Mouse (Mus musculus) layer of hippocampus, postnatal 10 days (tissue): ENCODE results near the gene Jag1. TPM values are rescaled to one million over a fixed set of nuclear protein-coding genes. Genes with fewer than 3 reads are reported as not detected.

Experiments
- DNase-seq, 2 experiments: peaks; one replicate each; pipeline ENCODE4 v3.0.0; 2021; ENCODE audit warnings: low spot score in 2 of 2
- long read RNA-seq: library from polyadenylated mRNA; stranded (forward); transcript quantifications from one replicate; pipeline ENCODE4 v2.0.0, GENCODE M21; 2023
- total RNA-seq, 2 experiments: library from RNA; stranded (reverse); gene quantifications; 2 replicates each; pipeline ENCODE4 v1.2.3; 2021

Jag1 gene
- total RNA-seq, result 1 to 10 TPM; 9.4 to 9.7 TPM
- long read RNA-seq, partial matches to known transcripts, result 0 of 3 reads
- long read RNA-seq, other reads (novel, unspliced or antisense), result 3 of 3 reads

DNA sequence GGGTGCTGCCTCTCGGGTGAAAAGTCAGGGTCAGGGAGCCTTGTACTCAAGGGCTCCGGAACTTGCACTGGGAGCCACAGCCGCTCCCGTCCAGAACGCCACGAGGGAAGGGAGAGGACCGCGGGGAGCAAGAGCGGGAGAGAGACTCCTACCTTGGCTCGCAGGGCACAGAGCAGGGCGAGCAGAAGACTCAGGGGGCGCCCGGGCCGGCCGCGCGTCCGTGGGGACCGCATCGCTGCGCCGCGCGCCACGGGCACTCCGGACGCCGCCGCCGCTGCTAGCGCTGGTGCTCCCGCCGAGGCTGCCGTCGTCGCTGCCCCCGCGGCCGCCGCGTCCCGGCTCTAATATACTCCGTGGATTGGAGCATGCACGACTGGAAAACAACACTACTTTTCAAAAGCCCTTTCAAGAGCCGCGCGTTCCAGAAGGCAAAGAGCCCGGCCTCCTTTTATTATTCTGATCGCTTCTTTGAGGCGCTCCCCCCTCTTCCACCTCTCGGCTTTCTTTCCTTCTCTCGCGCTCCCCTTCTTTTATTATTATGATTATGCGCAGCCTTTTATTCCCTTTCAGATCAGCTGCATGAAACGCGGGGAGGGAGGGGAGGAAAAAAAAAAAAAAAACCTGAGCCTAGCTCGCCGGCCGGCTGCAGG is at the start of gene Jag1:
Gene Jag1, minus strand, starts transcription at position 620 of the 650 bp plus-strand sequence.
- DNase-seq, result peak; percentile 51 to 62

DNA sequence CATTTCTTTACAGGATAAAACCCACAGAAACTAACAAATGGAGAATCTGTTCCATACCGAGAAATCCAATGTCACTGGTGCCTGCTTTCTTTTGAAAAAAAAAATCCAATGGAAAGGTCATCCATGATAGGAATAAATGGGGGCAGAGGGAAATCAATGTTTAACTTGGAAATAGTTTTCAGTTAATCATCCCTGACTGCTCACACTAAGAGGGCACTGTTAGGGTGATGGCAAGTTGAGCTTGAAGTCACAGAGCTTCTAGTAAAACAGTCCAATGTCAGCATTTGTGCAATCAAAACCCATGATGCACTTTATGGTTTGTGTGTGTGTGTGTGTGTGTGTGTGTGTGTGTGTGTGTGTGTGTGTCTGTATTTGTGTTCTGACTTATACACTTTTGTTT is 39.6 kb upstream of the Jag1 start:
- DNase-seq, result no peak

DNA sequence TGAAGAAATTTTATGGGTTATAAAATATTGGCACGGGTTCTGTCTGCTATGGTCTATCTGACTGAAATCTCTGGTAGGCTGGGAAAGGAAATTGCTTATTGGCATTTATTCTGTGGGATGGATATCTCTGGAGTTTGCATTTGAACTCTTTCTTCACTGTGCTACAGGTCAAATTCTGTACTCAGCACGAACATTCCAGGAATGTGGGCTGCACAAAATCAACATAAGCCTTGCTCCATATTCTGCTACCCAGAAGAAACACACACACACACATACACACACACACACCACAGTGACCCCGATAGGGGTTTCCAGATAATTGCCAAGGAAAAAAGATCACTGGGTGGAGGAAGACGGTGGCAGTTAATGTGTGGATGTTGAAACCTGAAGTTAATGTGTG is 37.4 kb upstream of the Jag1 start:
- DNase-seq, result no peak

DNA sequence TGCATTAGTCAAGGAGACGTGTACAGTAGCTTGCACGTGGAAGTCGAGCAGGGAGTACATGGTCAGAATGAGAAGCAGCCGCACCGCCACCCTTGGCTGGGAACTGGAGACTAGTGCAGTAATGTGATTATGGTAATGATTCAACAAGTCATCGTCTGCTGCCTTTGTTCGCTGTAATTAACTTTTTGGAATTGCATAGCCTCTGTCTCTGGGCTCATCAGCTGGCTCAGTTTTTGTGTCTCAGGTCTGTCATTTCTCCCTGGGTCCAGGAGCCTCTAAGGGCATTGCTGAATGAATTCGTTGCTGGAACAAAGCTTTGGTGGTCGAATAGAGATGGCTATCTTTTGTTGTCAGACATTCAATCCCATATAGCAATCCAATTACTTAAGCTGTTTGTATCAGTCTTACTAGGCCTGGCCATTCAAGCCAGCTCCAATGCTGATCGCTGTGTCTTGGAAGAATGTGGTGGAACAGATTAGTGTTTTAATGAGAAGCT is 36.8 kb upstream of the Jag1 start:
- peak in 1 of 2 experiments; percentile 13 for DNase-seq

DNA sequence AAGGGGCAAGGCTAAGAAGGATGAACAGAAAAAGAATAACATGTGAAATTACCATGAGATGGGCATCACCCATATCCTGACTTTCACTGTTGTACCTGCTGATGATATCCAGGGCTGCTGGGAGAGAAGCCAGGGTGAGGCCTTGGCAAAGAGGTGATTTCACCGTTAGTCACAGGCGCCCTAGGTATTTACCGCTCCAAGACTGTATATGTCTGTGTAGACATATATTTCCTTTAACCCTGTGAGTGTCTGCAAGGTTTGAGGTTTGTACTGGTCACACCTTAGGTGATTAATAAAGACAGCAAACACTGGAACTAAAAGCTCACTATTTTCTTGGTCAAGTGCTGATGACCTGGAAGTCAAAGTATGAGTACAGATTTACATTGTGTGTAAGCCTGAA is 34.5 kb upstream of the Jag1 start:
- no peak for DNase-seq

DNA sequence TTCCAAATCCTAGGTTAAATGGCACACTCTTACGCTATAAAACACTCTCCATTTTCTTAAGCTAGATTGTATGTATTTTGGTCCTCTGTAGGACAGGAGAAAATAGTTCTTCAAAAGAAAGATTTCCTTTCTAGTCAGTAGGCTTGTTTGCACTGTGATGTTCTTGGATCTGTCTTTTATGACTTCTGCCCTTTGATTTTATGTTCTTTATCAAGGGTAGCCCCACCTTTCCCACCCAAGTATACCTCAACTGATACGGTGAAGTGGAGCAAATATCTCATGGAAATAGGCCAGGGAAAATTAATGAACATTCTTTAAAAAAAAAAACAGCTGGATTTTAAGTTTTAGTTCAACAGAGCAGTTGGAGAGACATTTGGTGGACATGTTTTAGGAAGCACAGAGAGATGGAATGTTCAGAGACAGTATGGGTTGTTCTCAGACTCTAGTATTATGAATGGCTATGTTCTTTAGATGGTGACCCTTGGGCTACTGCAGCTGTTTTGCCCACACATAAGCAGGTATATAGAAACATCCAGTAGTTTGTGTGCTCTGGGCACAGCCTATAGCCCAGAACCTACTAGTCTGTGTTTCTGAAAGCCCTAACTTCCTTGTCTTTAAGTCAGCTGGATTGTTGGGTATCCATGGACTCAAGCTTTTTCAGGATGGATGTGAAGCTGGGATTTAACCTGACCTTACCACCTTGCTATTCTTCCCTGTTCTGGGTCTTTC is 30.7 kb upstream of the Jag1 start:
- DNase-seq, result no peak

DNA sequence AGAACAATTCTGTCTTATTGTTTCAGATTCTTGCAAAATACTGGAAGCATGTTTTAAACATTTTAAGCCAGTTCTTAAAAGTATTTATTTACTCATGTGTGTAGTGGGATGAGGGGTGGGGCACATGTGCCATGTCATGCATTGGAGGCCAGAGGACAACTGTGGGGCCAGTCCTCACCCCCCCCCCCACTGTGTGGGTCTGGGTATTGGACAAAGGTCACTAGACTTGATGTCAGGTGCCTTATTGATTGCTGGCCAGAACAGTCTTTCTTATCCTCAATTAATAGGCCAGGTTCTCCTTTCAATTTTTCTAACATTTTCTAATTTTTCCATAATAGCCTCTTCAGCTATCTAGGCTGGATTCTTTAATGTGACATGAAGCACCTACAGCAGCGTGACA is 21.6 kb upstream of the Jag1 start:
- no peak for DNase-seq

DNA sequence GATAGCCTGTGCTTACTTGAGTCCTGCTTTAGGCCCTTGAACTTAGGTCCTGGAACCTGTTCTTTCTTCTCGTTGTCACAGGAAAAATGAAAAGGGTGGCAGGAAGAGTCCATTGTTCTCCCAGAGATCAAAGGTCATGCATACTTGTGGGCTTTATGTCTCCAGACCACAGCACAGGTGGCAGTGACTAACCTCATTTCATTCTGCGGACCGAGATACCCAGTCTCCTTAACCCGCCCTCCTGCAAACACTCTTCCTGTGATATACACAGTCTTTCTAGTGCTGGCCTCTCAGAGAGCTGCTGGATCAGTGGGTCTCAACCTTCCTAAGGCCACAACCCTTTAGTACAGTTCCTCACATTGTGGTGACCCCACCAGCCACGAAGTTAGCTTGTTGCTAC is 17.6 kb upstream of the Jag1 start:
- no peak for DNase-seq

DNA sequence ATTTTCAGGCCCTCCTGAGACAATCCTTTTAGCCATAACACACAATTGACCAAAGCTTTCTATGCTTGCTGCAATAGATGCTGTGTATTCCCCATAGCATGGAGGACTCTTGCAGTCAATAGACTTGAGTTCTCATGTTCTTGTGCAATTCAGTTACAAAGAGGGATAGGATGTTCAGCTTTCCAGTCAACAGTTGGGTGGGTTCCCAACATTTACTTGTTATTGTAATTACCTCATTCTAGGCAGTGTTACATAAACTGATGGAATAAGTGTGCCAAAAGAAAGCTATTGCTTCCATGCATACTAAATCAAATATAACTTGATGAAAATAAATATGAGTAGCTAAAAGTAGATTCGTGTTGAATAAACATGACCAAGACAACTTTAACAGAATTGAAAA is 8.4 kb upstream of the Jag1 start:
- DNase-seq, result no peak

DNA sequence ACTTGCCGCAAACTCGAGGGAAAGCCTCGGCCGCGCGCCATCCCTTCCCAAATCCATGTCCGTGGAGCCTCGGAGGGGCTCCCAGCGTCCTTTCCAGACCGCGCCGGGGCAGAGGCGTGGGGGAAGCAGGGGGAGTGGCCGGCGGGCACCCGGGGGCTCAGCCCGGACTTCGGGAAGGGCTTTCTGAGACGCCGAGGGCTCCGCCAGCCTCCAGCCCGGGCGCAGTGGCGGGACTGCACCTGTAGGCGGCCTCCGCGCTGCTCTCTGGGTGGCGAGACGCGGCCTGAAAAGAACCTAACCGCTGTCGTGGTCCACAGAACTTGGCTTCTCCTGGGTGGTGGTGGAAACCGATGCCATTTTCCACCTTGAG is 862 bp upstream of the Jag1 start:
- DNase-seq, result peak; percentile 81 to 87

DNA sequence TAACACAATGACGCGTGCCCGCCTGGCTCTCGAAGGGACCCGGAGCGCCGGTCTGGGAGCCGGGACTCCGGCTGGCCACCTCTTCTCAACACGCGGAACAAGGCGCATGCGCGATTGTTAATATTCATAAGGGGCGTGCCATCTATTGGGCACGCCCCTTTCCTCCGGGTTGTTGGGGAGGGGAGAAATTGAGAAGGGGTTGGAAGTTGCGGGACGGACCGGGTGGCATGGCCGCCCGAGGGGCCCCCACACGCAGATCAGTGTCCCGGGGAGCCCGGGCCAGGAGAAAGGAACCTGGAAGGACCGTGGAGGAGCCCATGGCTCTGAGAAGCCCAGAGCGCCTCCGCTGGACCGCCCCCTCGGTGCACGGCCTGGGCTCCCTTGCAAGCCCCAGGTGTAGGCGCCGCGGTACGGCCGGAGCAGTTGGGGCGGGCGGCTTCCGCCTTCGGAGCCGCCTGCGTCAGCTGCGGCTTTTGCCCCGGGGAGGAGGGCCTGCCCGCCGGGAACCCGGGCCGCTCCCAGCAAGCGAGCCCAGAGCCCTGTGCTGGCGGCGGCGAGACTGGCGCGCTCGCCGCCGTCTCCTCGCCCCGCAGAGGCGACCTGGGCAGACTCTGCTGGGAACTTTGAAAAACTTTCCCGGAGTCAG is 354 bp upstream of the Jag1 start:
- peak; percentile 78 to 84 for DNase-seq

DNA sequence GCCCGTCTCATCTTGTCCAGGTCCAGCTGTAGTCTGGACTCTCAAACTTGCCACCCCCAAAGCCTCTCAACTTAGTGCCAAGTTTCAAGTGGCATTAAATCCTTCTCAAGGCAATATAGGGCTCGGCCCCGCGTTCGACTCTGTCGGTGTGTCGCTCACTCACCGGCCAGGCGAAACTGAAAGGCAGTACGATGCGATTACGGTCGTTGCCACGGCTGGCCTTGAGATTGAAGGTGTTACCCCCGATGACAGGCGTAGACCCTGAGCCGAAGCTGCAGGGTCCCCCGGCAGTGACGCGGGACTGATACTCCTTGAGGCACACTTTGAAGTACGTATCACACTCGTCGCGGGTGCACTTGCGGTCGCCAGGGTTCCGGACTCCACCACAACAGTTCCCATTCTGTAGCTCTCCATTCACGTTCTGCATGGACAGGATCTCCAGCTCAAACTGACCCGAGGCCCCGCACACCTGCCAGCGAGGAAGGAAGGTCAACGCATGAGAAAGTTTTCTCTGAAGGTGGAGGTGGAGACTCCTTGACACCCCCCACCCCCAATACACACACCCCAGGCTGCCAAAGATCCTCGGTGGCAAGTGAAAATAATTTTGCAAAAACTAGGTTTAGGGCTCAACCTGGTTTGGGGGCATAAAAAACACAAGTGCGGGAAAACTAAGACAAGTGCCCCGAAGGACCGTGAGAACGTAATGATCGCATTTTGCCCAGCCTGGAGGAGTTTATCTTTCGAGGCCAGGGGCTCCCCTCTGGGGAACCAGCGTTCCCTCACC is 1.0 kb downstream of the Jag1 start:
- no peak for DNase-seq

DNA sequence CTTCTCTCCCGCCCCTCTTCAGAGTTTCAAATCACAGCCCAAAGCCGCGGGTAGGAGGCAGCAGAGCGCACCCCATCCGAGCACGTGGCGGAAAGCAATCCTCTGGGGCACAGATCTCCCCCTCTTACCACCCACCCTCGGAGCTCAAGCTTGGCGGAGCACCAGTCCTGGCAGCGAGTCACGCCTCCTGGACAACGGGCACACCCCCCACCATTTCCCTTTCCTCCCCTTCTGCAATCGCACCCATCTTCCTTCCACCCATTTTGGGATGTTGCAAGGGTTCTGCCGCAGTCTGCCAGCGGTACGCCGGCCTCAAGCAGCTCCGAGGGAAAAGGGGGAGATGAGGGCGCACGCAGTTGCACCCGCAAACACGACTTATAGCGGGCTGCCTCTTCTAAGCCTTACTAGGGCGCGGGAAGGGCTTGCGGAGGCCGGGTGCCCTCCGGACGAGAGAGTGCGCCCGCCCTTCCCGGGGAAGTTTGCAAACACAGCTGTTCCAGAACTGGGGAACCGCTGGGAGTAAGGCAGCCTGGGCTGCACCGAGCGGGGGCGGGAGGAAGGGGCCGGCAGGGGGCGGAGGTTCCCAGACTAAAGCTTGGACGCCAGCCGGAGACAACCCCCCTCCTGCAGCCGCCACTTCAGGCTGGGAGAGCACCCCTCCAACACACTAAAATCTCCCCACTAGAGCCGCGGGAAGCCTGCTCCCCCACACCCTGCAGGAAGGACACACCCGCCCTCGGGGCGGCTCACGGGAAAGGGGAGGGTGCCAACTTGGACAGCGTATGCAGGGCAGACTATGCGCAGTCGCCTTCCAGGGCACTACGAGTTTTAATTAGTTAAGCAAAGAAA is 2.0 kb downstream of the Jag1 start:
- peak; percentile 82 to 88 for DNase-seq

DNA sequence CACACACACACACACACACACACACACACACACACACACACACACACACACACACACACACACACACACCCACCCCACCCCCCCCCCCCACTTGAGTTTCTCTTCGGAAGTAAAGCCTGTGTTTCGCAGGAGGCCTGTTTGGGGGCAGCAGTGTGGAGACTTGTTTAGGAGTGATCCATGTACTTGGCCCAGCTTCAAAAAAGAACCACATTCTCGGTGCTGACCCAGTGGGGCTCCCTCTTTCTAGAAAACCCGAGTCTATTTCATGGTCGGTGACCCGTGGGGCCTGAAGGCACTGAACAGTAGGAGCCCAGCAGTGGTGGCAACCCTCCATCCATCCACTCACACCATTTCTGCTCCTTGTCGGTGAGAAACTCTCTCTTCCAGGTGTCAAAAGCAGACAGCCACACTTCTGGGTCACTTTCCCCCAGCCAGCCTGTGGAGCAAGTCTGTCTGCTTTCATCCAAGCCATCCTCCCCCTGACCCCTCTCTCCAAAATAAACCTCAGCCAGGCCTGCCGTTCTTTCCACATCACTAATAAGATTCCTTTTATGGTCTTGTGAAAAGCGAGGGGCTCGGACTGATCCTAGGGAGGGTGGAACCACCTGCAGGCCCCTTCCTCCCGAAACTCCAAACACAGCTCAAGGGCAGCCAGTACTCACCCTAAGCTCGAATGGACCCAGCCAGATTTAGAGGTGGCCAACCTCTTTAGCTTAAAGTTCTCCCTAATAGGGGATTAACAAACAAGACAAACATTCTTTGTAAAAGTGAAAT is 3.0 kb downstream of the Jag1 start:
- DNase-seq, result no peak

DNA sequence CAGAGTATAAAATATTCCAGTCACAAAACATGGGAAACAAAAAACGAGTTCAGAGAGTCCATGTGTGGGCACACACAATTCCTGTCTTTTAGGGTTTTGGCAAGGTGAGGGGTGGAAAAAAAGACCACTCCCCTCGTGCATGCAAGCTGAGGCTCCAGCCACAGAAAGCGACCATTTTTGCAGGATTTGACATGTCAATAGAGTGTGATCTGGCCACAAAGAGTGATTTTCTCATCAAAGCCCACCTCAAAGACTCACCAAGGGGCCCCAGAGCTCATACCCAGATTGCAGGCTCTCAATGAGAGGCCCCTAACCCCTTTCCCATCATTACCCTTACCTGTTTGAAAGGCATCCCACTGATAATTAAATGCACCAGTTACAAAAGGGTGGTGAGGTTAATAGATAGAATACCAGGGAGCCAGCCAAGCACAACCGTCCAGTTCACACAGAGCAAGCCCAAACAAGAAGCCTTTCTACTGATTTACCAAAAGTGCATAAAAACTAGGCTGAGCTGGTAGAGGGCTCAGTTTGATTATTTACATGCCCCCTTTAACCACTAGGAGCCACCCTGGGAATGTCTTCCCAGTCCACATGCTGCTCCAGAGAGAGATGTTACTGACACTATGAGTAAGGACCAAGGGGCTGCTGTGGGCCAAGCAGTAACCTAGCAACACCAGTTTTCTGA is 6.1 kb downstream of the Jag1 start:
- no peak for DNase-seq

DNA sequence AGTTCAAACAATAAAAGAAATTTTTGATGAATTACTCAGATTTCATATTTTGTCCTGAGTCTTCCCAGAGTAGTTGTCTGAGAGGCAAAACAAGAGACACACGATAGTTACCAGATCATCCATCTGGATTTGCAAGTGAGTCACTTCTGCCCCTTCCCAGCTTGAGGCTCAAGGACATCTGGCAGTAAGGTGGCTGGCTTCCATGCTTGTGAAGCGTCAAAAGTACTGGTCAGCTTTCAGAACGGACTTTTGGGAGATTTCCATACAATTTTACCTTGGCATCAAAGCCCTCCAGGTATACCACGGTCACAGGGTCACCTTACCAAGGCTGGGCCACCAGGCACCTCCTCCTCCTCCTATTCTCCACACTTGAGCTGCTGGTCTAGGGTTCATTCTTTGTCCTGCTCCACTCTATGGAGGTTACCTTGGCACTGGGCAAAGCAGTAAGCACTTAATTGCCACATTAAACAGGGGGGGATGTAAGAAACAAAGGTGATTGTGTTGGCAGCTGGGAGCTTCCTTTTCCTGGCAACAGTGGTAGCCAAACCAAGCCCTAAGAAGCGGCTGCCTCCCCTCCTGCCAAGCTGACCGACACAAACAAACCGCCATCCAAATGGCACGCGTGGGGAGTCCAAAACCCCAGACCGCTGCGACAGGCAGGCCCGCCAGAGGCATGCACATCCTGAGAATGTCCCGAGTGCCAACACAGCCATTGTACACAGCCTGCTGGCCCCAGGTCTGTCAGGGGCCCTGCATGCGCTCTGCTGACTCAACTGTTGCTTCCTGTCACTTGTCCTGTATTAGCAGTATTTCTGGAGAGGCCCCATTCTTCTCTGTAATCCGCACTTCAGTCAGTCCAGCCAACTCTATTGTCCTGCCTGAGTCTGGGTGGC is 6.9 kb downstream of the Jag1 start:
- peak; percentile 37 to 60 for DNase-seq

DNA sequence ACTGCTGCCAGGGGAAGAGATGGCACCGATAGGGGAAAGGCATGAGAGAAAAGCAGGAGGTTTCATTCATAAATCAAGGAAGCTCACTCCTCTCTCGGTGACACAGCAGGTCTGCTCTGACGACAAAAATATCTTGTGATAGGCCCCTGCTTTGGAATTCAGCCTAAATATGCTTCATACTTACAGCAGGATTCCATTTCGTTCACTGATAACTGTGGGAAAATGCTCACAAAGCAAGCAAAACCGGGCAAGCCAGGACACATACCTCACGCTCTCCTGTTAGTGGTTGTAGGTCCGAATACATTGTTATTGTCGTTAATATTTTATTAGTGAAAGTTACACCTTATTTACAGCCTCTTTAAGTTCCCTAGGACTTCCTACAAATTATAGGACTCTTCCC is 8.5 kb downstream of the Jag1 start:
- DNase-seq, result no peak

DNA sequence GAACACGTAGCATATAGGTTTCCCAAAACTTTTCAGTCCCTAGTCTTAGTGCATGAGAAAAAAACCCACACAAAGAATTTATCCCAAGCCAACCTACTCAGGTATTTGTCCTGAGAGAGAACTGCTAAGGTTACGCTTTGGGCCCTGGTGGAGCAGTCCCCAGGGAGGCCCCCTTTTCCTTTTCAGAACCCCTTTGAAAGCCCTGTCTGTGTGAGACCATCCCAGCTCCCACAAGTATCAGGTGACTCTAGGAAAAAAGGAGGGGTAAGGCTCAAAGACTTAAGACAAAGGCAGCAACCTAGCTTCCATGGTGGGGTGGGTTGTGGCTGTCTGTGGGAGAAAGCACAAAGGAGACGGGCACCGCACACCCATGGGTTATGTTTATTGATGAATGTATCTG is 9.2 kb downstream of the Jag1 start:
- no peak for DNase-seq
